Mouse (Mus musculus): Measurements from ENCODE around the gene Tmem178b.

DNA sequence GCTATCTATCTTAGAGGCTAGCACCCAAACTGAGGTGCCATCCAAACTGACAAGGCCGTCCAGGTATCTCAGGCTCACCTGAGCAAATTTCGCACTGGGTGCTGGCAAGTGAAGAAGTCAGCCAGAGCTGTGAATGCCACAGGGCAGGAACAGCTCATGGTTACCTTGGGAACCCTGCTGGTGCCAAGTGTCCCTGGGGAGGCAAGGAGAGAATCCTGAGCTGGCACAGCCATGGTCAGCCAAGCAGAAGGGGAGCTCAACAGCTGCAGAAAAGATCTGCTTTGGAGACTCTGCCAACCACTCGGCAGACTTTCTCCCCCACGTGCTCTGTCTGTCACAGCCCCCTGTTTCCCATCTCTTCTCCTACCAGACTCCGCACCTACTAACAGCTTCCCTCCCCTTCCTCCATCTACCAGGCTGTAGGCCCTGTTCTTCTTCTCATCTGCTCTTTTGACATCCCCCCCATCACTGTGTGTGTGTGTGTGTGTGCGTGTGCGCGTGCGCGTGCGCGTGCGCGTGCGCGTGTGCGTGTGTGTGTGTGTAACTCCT, 374.4 kb downstream of the Tmem178b start:
- TF ChIP-seq CTCF (IDR thresholded peaks at IDR 0.05; ENCODE audit: extremely low read depth, insufficient read depth, insufficient read length, insufficient replicate concordance) (no peak), POLR2A (IDR thresholded peaks at IDR 0.05; ENCODE audit: low read depth, low read length) (no peak)
